Mouse (Mus musculus) forelimb bud, embryonic 11.5 days (tissue): ENCODE measurements around the gene Ccz1.

ENCODE experiments used
- DNase-seq: peaks from one replicate; pipeline ENCODE4 v3.0.0-alpha.2; 2012; ENCODE audit warnings: low read depth, low spot score

Ccz1 gene

GRCm38 (mm10) chr5:143941588-143941987, 73.1 kb downstream of the Ccz1 start:
- DNase-seq = no peak
